Mouse (Mus musculus): ENCODE measurements around the gene Phf24. TPM values are rescaled to one million over a fixed set of nuclear protein-coding genes. Genes with fewer than 3 reads are reported as not detected.

Gene Phf24
- polyA plus RNA-seq, 1 experiment = 282 TPM

DNA sequence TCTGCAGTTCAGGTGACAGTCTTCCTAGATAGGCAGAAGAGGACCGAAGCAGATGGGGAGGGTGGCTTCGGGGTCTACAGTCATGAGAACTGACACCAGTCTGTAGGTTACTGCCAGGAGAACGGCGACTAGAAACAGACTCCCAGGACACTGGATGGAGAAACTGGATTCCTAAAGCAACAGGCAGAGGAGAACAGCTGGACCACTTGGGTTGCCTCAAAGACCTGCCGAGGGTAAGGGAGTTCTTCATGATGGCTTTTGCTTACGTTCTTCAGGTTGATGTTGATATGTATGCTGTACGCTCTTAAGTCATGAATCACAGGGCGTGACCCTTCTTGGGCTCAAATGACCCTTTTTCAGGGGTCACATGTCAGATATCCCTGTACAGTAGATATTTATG, 6.0 kb downstream of the Phf24 start:
- peak overlapping the region; percentile 30 for H3K4me3 ChIP-seq (ENCODE audit: insufficient read depth, low read length)

DNA sequence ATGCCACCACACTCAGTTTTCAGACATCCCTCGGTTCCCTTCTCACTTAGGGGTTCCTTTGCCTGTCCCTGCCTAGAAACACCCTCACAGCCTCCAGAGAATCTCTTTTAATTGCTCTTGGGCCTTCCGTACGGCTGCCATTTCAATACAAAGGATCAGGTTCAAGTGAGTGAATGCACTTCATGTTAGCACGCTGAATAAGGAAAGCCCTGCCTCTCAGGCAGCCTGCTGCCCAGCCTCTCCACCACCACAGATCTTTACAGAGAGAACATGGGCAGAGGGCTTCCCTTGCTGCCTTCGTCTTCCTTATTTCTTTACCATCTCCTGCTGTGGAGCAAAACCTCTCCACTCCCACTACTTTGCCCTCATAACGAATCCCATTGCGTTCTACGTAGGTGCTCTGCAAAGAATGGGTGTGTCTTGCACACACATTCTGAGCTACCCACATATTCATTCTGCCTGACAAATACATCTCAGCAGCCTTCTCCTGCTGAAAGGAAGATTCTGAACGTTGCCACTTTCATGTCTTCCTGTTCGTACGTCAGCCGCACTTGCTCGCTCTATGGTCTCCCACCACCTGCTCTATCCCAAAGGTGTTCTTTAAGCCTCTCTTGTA, 7.7 kb downstream of the Phf24 start:
- TF ChIP-seq CTCF (IDR thresholded peaks at IDR 0.05; ENCODE audit: extremely low read depth, insufficient read depth, low read length) (no peak), POLR2A (IDR thresholded peaks at IDR 0.05; ENCODE audit: extremely low read depth, insufficient read depth, low read length) (0 out of 2 replicates have a peak, but pooled peaks have one; percentile 17)
- peaks cover 13% of the 10 kb centered on the region for H3K4me1 ChIP-seq (ENCODE audit: control insufficient read depth, insufficient read depth, low read length)
- no peak overlapping the region for H3K4me3 ChIP-seq (ENCODE audit: insufficient read depth, low read length)
- H3K27ac ChIP-seq (ENCODE audit: insufficient read depth, low read length) = peak overlapping the region; percentile 22; the same call in 1 of the 2 replicates

More for the DNA sequence above, 6.0 kb downstream of the Phf24 start:
- Histone ChIP-seq H3K4me1 (ENCODE audit: control insufficient read depth, insufficient read depth, low read length) (peaks cover 11% of the 10 kb centered on the region), H3K27ac (ENCODE audit: insufficient read depth, low read length) (peak overlapping the region; percentile 80)
- TF ChIP-seq POLR2A (IDR thresholded peaks at IDR 0.05; ENCODE audit: extremely low read depth, insufficient read depth, low read length) (no peak), CTCF (IDR thresholded peaks at IDR 0.05; ENCODE audit: extremely low read depth, insufficient read depth, low read length) (no peak)

DNA sequence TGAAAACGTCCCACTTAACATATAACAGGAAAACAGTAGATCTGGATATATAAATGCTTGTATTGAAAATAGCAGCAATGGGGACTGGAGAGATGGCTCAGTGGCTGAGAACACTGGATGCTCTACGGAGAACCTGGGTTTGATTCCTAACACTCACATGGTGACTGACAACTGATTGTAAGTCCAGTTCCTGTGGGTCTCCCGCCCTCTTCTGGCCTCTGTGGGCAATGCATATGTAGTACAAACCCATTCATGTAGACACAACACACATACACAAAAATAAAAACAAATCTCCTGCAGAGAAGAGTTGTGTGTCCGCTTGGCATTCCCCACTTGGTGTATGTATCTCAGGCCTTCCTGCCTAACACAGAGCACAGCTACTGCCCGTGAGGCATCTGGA, 11.7 kb downstream of the Phf24 start:
- TF ChIP-seq CTCF (IDR thresholded peaks at IDR 0.05; ENCODE audit: extremely low read depth, insufficient read depth, low read length) = no peak
- TF ChIP-seq POLR2A (IDR thresholded peaks at IDR 0.05; ENCODE audit: extremely low read depth, insufficient read depth, low read length) = no peak

DNA sequence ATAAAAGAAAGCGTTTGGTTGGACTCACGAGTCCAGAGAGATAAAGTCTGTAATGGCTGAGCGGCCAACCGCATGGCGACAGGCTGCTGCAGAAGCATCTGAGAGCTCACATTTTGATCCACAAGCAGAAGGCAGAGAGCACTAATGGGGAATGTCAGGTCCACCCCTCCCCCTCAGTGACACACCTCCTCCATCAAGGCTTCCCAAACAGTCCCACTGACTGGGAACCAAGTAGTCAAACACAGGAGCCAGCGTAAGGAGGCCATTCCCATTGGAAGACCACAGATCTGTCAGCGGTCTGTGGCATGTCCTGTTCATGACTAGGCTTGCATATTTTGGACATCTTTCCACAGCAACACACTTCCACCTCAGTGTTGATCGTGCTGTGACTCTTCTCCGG, 12.5 kb downstream of the Phf24 start:
- TF ChIP-seq POLR2A (IDR thresholded peaks at IDR 0.05; ENCODE audit: extremely low read depth, insufficient read depth, low read length) = no peak
- TF ChIP-seq CTCF (IDR thresholded peaks at IDR 0.05; ENCODE audit: extremely low read depth, insufficient read depth, low read length) = no peak
- H3K4me1 ChIP-seq (ENCODE audit: control insufficient read depth, insufficient read depth, low read length) = peaks cover 10% of the 10 kb centered on the region
- no peak overlapping the region for H3K4me3 ChIP-seq (ENCODE audit: insufficient read depth, low read length)
- H3K27ac ChIP-seq (ENCODE audit: insufficient read depth, low read length) = no peak overlapping the region

More for the DNA sequence above, 11.7 kb downstream of the Phf24 start:
- Histone ChIP-seq H3K4me1 (ENCODE audit: control insufficient read depth, insufficient read depth, low read length) (peaks cover 10% of the 10 kb centered on the region), H3K4me3 (ENCODE audit: insufficient read depth, low read length) (no peak overlapping the region), H3K27ac (ENCODE audit: insufficient read depth, low read length) (no peak overlapping the region)

DNA sequence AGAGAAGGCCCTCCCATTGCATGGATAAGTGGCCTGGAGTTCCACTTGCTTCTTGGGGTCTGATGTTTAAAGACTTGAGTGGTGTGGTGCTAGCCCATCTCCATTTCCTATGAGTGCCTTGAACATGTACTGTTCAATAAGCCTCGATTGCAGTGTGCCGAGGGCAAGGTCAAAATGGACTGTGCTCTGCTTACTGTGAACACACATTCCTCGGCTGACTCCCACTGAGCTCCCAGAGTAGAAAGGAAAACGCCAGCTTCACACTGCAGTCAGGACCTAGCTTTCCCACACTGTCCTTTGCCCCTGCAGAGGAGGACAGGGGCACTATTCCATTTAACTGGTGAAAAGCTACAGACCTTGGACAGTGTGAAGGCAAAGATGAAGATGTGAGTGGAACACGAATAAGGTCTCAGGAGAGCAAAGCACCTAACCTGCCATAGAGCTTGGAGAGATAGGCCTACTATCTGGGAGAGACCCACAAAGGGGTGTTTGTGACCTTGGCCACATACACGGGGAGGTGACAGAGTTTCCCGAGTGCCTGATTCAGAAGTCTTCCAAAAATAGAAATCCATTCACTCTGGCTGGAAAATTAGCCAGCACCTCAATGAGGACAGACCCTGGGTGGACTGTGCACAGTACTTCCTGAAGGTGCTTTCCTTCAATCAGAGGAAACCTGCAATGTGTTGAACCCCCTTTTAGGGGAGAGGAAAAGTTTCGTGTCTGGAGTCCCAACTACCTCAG, 15.9 kb downstream of the Phf24 start:
- TF ChIP-seq POLR2A (IDR thresholded peaks at IDR 0.05; ENCODE audit: extremely low read depth, insufficient read depth, low read length) = no peak
- no peak for TF ChIP-seq CTCF (IDR thresholded peaks at IDR 0.05; ENCODE audit: extremely low read depth, insufficient read depth, low read length)
- H3K4me1 ChIP-seq (ENCODE audit: control insufficient read depth, insufficient read depth, low read length) = peaks cover 10% of the 10 kb centered on the region
- H3K4me3 ChIP-seq (ENCODE audit: insufficient read depth, low read length) = no peak overlapping the region
- no peak overlapping the region for H3K27ac ChIP-seq (ENCODE audit: insufficient read depth, low read length)

DNA sequence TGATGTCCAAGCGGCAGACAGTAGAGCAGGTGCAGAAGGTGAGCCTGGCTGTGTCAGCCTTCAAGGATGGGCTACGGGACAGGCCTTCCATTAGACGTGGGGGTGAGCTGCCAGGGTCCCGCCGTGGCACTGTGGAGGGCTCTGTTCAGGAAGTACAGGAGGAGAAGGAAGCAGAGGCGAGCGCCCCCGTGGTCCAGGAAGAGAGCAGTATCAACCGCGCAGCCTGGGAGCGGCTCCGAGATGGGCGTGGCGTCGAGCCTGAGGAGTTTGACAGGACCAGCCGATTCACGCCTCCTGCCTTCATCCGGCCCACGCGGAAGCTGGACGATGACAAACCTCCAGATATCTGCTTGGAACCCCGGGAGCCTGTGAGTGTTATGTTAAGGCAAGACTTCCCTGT, 17.2 kb downstream of the Phf24 start:
- Histone ChIP-seq H3K4me3 (ENCODE audit: insufficient read depth, low read length) (no peak overlapping the region), H3K4me1 (ENCODE audit: control insufficient read depth, insufficient read depth, low read length) (peaks cover 10% of the 10 kb centered on the region), H3K27ac (ENCODE audit: insufficient read depth, low read length) (peak overlapping the region; percentile 24; the same call in 1 of the 2 replicates)
- TF ChIP-seq POLR2A (IDR thresholded peaks at IDR 0.05; ENCODE audit: extremely low read depth, insufficient read depth, low read length) (no peak), CTCF (IDR thresholded peaks at IDR 0.05; ENCODE audit: extremely low read depth, insufficient read depth, low read length) (no peak)

DNA sequence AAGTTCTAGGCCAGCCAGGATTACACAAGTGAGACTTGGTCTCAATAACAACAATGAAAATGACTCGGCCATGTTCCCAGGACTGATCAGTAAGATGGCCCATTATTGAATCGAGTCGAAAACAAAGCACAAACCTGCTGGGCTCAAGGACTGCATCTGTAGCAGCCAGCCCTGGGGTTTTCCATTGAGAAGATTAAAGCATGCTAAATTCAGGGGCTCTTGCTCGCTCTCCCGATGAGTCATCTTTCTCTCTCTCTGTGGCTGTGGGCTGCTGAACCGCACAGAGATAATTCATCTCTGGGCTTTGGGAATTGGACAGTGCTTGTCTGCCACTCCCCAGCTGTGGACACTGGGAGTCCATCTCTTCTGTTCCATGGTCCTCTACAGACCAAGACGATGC, 24.9 kb downstream of the Phf24 start:
- H3K27ac ChIP-seq (ENCODE audit: insufficient read depth, low read length) = no peak overlapping the region
- H3K4me3 ChIP-seq (ENCODE audit: insufficient read depth, low read length) = no peak overlapping the region
- TF ChIP-seq CTCF (IDR thresholded peaks at IDR 0.05; ENCODE audit: extremely low read depth, insufficient read depth, low read length) = no peak
- no peak for TF ChIP-seq POLR2A (IDR thresholded peaks at IDR 0.05; ENCODE audit: extremely low read depth, insufficient read depth, low read length)
- H3K4me1 ChIP-seq (ENCODE audit: control insufficient read depth, insufficient read depth, low read length) = peaks cover 19% of the 10 kb centered on the region

DNA sequence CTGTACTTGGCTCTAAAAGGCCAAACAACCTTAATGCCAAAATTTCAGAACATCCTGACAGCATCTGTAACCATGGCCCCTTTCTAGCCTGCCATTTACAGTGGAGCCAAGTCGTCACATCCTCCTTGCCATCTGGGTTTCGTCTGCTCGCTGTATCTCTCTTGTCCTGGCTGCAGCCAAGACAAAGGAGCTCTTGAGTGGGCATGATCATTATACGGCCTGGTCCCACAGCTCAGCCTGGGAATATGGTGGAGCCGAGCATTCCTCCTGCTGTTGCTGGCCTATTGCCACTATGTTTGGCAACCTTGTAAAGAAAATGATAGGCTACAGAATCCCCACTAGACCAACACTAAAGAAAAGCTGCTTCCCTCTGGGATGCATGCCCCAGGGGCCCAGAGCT, 26.9 kb downstream of the Phf24 start:
- TF ChIP-seq POLR2A (IDR thresholded peaks at IDR 0.05; ENCODE audit: extremely low read depth, insufficient read depth, low read length) (no peak), CTCF (IDR thresholded peaks at IDR 0.05; ENCODE audit: extremely low read depth, insufficient read depth, low read length) (no peak)
- Histone ChIP-seq H3K27ac (ENCODE audit: insufficient read depth, low read length) (0 out of 2 replicates have a peak overlapping the region, but pooled peaks have one; percentile 8), H3K4me1 (ENCODE audit: control insufficient read depth, insufficient read depth, low read length) (peaks cover 25% of the 10 kb centered on the region), H3K4me3 (ENCODE audit: insufficient read depth, low read length) (no peak overlapping the region)

DNA sequence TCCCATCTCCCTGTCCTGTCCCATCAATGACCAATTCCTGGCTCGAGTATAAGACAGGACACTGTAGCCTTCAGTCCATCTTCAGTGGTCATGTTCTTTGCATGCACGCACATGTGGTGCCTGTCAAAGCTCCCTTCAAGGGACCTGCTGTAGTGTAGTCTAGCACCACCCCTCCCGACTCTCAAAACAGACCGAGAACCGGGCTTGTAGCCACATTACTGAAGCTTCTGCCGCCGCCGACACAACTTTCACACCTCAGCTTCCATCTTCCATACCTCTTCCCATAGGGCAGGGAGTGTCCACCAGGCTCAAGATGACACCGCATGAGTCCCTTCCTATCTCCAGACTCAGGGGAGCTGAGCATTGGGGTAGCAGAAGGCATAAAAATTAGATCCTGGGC, 27.7 kb downstream of the Phf24 start:
- peaks cover 27% of the 10 kb centered on the region for H3K4me1 ChIP-seq (ENCODE audit: control insufficient read depth, insufficient read depth, low read length)
- H3K4me3 ChIP-seq (ENCODE audit: insufficient read depth, low read length) = no peak overlapping the region
- H3K27ac ChIP-seq (ENCODE audit: insufficient read depth, low read length) = peak overlapping the region; percentile 57; the same call in 1 of the 2 replicates
- peak; percentile 40; the same call in 1 of the 2 replicates for TF ChIP-seq POLR2A (IDR thresholded peaks at IDR 0.05; ENCODE audit: extremely low read depth, insufficient read depth, low read length)
- TF ChIP-seq CTCF (IDR thresholded peaks at IDR 0.05; ENCODE audit: extremely low read depth, insufficient read depth, low read length) = no peak

Measured in cortical plate, adult 2 months (tissue).